ENCODE assay signal across 9 mouse cellular contexts in the genomic region with DNA sequence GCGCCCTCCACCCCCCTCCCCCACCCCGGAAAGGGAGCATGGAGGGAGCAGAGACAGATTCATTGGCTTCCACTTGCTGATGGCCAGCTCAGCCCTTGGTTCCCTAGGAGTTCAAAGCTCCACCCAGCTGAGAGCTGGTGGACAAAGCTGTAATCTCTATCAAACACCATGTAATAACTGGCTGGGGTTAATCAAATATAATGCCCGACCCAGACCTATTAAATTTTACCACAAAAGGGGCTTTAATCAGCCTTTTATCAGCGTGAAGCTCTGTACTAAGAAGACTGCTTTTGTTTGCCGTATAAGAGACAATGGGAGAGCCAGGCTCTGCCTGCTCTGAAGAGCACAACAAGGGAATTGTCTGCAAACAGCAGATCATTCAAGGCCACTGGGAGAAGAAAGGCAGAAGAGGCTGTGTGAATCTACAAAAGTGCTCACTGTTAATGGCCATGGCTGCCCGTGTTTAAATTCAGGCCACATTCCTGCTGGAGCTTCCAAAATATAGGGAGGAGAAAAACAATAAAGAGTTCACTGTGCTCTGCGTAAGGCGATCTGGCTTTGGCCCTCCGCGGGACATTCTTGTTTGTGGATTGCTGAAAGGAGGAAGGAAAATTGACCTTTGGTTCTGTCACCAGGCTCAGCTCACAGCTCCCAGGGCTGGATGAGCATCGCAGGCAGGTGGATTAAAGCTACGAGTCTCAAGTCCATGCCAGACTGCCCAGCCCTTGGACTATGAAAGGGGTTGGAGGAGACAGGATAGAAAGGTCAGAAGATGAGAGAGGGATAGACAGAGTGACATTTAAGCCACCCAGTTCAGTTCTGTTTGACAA.
A peak's percentile ranks its signal among the peaks of the same experiment; 100 is the strongest.
DNase-seq lines count a peak whose midpoint lies in the region; ATAC-seq and TF ChIP-seq lines count a peak whose summit lies in the region.
"Had no signal": no experiment of that assay in that cellular context is flagged by ENCODE, and none has a peak within 500 bp of the region (broad histone marks: within the 10 kb centered on the region; RNA-seq: fewer than 3 reads in every experiment).

No protein-coding gene starts in this region.

- no peaks in the 10 kb centered on the region for H3K27me3 ChIP-seq in cerebellum, adult 2 months (ENCODE audit: control insufficient read depth, insufficient read depth, low read length)
- H3K27me3 ChIP-seq in forebrain, embryonic 10.5 days (ENCODE audit: poor library complexity, severe bottlenecking), result peaks cover 84% of the 10 kb centered on the region
- H3K27me3 ChIP-seq in kidney, embryonic 16.5 days (ENCODE audit: insufficient read depth, low read length), result no peaks in the 10 kb centered on the region
- peaks cover 95% of the 10 kb centered on the region for H3K27me3 ChIP-seq in midbrain, embryonic 10.5 days (ENCODE audit: low read depth, poor library complexity, severe bottlenecking)
- H3K27me3 ChIP-seq: lung, embryonic 15.5 days had no signal

- H3K9ac ChIP-seq in kidney, embryonic 16.5 days (replicated peaks; ENCODE audit: low read length), result no peak overlapping the region
- H3K9ac ChIP-seq: lung, embryonic 15.5 days had no signal

- TF ChIP-seq POLR2A in cerebellum, adult 2 months (IDR thresholded peaks at IDR 0.05; ENCODE audit: borderline replicate concordance, insufficient read depth, low read length), result no peak

- no peak for TF ChIP-seq CTCF in cerebellum, adult 2 months (IDR thresholded peaks at IDR 0.05; ENCODE audit: borderline replicate concordance, insufficient read depth, low read depth, low read length)

- 63% methylated on average over 12 of the region's 12 CpGs for WGBS in cerebellum, adult 2 months
- WGBS in forebrain, embryonic 10.5 days, result 6% methylated on average over 12 of the region's 12 CpGs
- 27% methylated on average over 12 of the region's 12 CpGs for WGBS in kidney, embryonic 16.5 days
- 9% methylated on average over 12 of the region's 12 CpGs for WGBS in midbrain, embryonic 10.5 days

- H3K4me1 ChIP-seq in cerebellum, adult 2 months (ENCODE audit: control insufficient read depth, insufficient read depth, low read length), result peaks cover 14% of the 10 kb centered on the region
- H3K4me1 ChIP-seq in forebrain, embryonic 10.5 days, result peaks cover 48% of the 10 kb centered on the region
- H3K4me1 ChIP-seq in kidney, embryonic 16.5 days (ENCODE audit: insufficient read depth, low read length), result peaks cover 22% of the 10 kb centered on the region
- peaks cover 42% of the 10 kb centered on the region for H3K4me1 ChIP-seq in midbrain, embryonic 10.5 days

- H3K36me3 ChIP-seq in forebrain, embryonic 10.5 days (replicated peaks), result 0 out of 2 replicates have a peak, but pooled peaks cover 3% of the 10 kb centered on the region
- H3K36me3 ChIP-seq in kidney, embryonic 16.5 days (ENCODE audit: insufficient read depth, low read length), result no peaks in the 10 kb centered on the region
- H3K36me3 ChIP-seq in midbrain, embryonic 10.5 days, result no peaks in the 10 kb centered on the region
- H3K36me3 ChIP-seq: lung, embryonic 15.5 days had no signal

- H3K27ac ChIP-seq in cerebellum, adult 2 months (ENCODE audit: insufficient read depth, low read length), result peak overlapping the region; percentile 11; the same call in 1 of the 2 replicates
- peak overlapping the region; percentile 15 for H3K27ac ChIP-seq in forebrain, embryonic 10.5 days
- no peak overlapping the region for H3K27ac ChIP-seq in kidney, embryonic 16.5 days (ENCODE audit: low read length)
- H3K27ac ChIP-seq in midbrain, embryonic 10.5 days (replicated peaks), result peak overlapping the region; percentile 69
- H3K27ac ChIP-seq: lung, embryonic 15.5 days had no signal

- H3K9me3 ChIP-seq in forebrain, embryonic 10.5 days, result peaks cover 12% of the 10 kb centered on the region
- peaks cover 8% of the 10 kb centered on the region; the same call in 1 of the 2 replicates for H3K9me3 ChIP-seq in kidney, embryonic 16.5 days (ENCODE audit: low read length)
- peaks cover 12% of the 10 kb centered on the region for H3K9me3 ChIP-seq in midbrain, embryonic 10.5 days (replicated peaks)
- H3K9me3 ChIP-seq: lung, embryonic 15.5 days had no signal

- DNase-seq in cerebellum, adult 2 months, result peak in 1 of 2 experiments; percentile 38
- DNase-seq in cerebellum, postnatal 14 days, result no peak
- DNase-seq in forebrain, embryonic 10.5 days (ENCODE audit: extremely low spot score, low spot score), result peak; percentile 34
- DNase-seq in midbrain, embryonic 10.5 days (ENCODE audit: low spot score), result peak; percentile 75
- no peak for DNase-seq in ovary, postnatal 36 days (ENCODE audit: low spot score)
- DNase-seq in adipocyte (ENCODE audit: low spot score), result no peak
- DNase-seq in c-Kit-positive CD71-positive TER-119-positive erythroid progenitor cells, embryonic 14.5 days (ENCODE audit: low spot score), result no peak

- no peak overlapping the region for H3K4me2 ChIP-seq in kidney, embryonic 16.5 days (replicated peaks; ENCODE audit: low read depth, low read length)
- H3K4me2 ChIP-seq: lung, embryonic 15.5 days had no signal

- ATAC-seq in kidney, embryonic 16.5 days (ENCODE audit: low FRiP score, low TSS enrichment), result peak; percentile 54; the same call in 1 of the 2 replicates

- no peak overlapping the region for H3K4me3 ChIP-seq in cerebellum, adult 2 months (replicated peaks; ENCODE audit: insufficient read depth, low read depth, low read length)
- peak overlapping the region; percentile 9; the same call in 1 of the 2 replicates for H3K4me3 ChIP-seq in forebrain, embryonic 10.5 days
- H3K4me3 ChIP-seq in kidney, embryonic 16.5 days (ENCODE audit: low read length), result no peak overlapping the region
- peak overlapping the region; percentile 25 for H3K4me3 ChIP-seq in midbrain, embryonic 10.5 days
- H3K4me3 ChIP-seq: lung, embryonic 15.5 days had no signal

Comparison
In these comparisons a context has a peak if more than half of its experiments do, and no peak if none do; other contexts are left out.
1. DNase-seq: peak in forebrain, embryonic 10.5 days (single experiment) and midbrain, embryonic 10.5 days (single experiment); none in cerebellum, postnatal 14 days (0 of 2), ovary, postnatal 36 days (single experiment), adipocyte (single experiment) and c-Kit-positive CD71-positive TER-119-positive erythroid progenitor cells, embryonic 14.5 days (single experiment).
2. H3K4me3 ChIP-seq: peak in forebrain, embryonic 10.5 days (single experiment) and midbrain, embryonic 10.5 days (single experiment); none in cerebellum, adult 2 months (single experiment) and kidney, embryonic 16.5 days (single experiment).